Mouse (Mus musculus): Measurements from ENCODE around the gene Col19a1. TPM values are rescaled to one million over a fixed set of nuclear protein-coding genes. Genes with fewer than 3 reads are reported as not detected.

Gene Col19a1
- polyA plus RNA-seq, 1 experiment from 2014 or later: 0.05 TPM

DNA sequence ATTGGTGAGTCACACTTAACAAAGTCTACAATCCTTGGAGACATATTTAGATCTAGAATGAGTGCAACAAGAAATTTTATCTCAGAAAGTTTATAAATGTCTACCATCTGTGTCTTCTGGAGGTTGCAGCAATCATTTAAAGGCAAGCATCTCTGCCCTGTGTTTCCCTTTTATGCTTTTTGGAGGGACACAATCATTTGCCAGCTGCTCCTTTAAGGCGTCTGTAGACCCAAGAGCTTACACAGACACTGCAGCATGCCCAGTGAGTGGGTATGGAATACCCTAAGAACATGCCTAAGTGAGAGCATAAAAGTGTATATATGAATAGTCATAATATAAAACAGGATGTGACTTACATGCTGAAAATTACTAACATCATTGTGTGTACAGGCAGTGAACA is 357.7 kb downstream of the Col19a1 start:
- H3K36me3 ChIP-seq (ENCODE audit: control insufficient read depth, insufficient read depth, low read length): no peaks in the 10 kb centered on the region
- no peak overlapping the region for H3K4me2 ChIP-seq
- DNase-seq (ENCODE audit: low spot score, missing footprints) (no peak), ATAC-seq (ENCODE audit: low FRiP score) (no peak)
- no peak overlapping the region for H3K9ac ChIP-seq (ENCODE audit: low read length)
- peaks cover 4% of the 10 kb centered on the region; the same call in 1 of the 2 replicates for H3K4me1 ChIP-seq (ENCODE audit: control insufficient read depth, insufficient read depth, low read length)
- H3K9me3 ChIP-seq (ENCODE audit: control insufficient read depth, low read length): no peaks in the 10 kb centered on the region
- WGBS: 88% methylated on average over 1 of the region's 1 CpGs
- H3K4me3 ChIP-seq (ENCODE audit: low read depth, low read length): no peak overlapping the region
- no peaks in the 10 kb centered on the region for H3K27me3 ChIP-seq (ENCODE audit: control insufficient read depth, insufficient read depth, low read length)
- H3K27ac ChIP-seq (ENCODE audit: low read depth, low read length): no peak overlapping the region

DNA sequence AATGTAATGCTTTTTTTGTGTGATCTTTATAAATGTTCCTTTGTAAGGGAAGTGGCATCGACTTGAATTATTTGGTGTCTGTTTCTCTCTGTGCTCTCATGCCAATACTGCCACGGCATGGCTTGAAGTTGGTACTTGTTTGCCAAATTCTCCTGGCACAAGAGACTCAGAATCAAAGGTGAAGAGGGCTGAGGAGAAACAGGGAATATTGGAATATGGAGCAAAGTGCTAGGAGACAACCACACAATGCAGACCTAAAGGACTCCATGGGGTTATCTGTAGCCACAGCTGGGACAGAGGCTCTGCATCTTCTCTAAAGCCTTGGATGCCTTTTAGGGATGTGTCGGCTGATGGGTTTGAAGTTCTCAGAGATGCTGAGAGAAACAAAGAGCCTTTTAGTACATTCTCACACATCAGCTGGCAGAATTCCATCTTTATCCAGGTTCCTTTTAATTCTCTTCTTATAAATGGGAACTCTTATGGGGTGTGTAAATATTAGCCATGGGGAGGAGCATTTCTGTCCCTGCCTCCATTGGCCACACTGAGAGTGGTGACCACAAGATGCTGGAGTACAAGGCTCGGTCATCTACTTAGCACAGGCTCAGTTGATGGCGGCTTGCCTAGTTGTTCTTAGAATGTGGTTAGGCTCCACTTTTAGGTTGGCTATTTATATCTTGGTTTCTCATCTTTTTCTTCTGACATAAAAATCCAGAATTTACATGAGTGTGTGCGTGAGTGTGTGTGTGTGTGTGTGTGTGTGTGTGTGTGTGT is 360.1 kb downstream of the Col19a1 start:
- Histone ChIP-seq H3K36me3 (ENCODE audit: control insufficient read depth, insufficient read depth, low read length) (no peaks in the 10 kb centered on the region), H3K9ac (ENCODE audit: low read length) (no peak overlapping the region), H3K4me2 (no peak overlapping the region), H3K4me1 (ENCODE audit: control insufficient read depth, insufficient read depth, low read length) (peaks cover 4% of the 10 kb centered on the region; the same call in 1 of the 2 replicates), H3K4me3 (ENCODE audit: low read depth, low read length) (no peak overlapping the region), H3K9me3 (ENCODE audit: control insufficient read depth, low read length) (no peaks in the 10 kb centered on the region), H3K27me3 (ENCODE audit: control insufficient read depth, insufficient read depth, low read length) (no peaks in the 10 kb centered on the region), H3K27ac (ENCODE audit: low read depth, low read length) (no peak overlapping the region)
- ATAC-seq (ENCODE audit: low FRiP score): no peak
- WGBS: 86% methylated on average over 6 of the region's 6 CpGs
- DNase-seq (ENCODE audit: low spot score, missing footprints): no peak

DNA sequence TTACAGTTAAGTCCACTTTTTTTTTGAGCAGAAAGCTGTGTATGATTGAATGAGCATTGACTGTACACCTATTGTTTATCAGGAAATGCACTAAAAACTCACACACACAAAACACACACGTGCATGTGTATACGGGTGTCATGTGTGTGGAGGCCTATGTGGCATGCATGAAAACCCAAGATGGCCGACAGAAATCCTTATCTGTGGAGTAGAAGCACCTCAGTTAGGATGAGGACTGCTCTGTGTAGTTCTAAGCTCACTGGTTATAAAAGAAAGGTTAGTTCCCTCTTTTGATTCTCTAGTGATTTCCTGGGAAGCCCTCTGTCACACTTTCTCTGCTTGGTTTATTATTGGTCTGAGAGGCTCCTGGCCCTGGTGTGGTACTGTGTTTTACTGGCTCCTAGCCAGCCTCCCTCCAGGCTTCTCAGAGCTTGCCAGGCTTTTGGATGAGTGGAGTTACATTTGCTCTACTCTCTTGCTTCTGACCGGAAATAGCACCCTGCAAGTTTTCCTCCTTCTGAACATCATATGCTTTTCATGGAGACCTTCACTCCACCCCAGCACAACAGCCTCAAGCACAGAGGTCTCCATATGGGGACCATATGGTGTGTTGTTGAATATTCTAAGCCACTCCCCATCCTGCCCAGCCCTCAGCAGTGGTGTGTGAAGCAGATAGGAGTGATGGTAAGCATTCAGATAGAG is 361.3 kb downstream of the Col19a1 start:
- no peak for ATAC-seq (ENCODE audit: low FRiP score)
- no peak overlapping the region for H3K4me3 ChIP-seq (ENCODE audit: low read depth, low read length)
- WGBS: 84% methylated on average over 4 of the region's 4 CpGs
- no peaks in the 10 kb centered on the region for H3K27me3 ChIP-seq (ENCODE audit: control insufficient read depth, insufficient read depth, low read length)
- H3K36me3 ChIP-seq (ENCODE audit: control insufficient read depth, insufficient read depth, low read length): no peaks in the 10 kb centered on the region
- no peak overlapping the region for H3K9ac ChIP-seq (ENCODE audit: low read length)
- H3K9me3 ChIP-seq (ENCODE audit: control insufficient read depth, low read length): no peaks in the 10 kb centered on the region
- no peak overlapping the region for H3K4me2 ChIP-seq
- H3K4me1 ChIP-seq (ENCODE audit: control insufficient read depth, insufficient read depth, low read length): no peaks in the 10 kb centered on the region
- no peak overlapping the region for H3K27ac ChIP-seq (ENCODE audit: low read depth, low read length)
- DNase-seq (ENCODE audit: low spot score, missing footprints): no peak

- H3K36me3 ChIP-seq (ENCODE audit: control insufficient read depth, insufficient read depth, low read length): no peaks in the 10 kb centered on the region
- no peaks in the 10 kb centered on the region for H3K9me3 ChIP-seq (ENCODE audit: control insufficient read depth, low read length)
- WGBS: 78% methylated on average over 8 of the region's 8 CpGs
- no peak overlapping the region for H3K9ac ChIP-seq (ENCODE audit: low read length)
- no peaks in the 10 kb centered on the region for H3K4me1 ChIP-seq (ENCODE audit: control insufficient read depth, insufficient read depth, low read length)
- H3K27ac ChIP-seq (ENCODE audit: low read depth, low read length): no peak overlapping the region
- no peak overlapping the region for H3K4me2 ChIP-seq
- ATAC-seq (ENCODE audit: low FRiP score): no peak
- H3K27me3 ChIP-seq (ENCODE audit: control insufficient read depth, insufficient read depth, low read length): no peaks in the 10 kb centered on the region
- H3K4me3 ChIP-seq (ENCODE audit: low read depth, low read length): no peak overlapping the region
- DNase-seq (ENCODE audit: low spot score, missing footprints): no peak
Observed at GRCm38 (mm10) chr1:24222981-24223612, 364.2 kb downstream of the Col19a1 start.

GRCm38 (mm10) chr1:24222231-24222630 is 365.0 kb downstream of the Col19a1 start:
- 87% methylated on average over 2 of the region's 2 CpGs for WGBS
- H3K27me3 ChIP-seq (ENCODE audit: control insufficient read depth, insufficient read depth, low read length): no peaks in the 10 kb centered on the region
- no peak overlapping the region for H3K4me3 ChIP-seq (ENCODE audit: low read depth, low read length)
- no peaks in the 10 kb centered on the region for H3K4me1 ChIP-seq (ENCODE audit: control insufficient read depth, insufficient read depth, low read length)
- no peak overlapping the region for H3K9ac ChIP-seq (ENCODE audit: low read length)
- ATAC-seq (ENCODE audit: low FRiP score): no peak
- H3K27ac ChIP-seq (ENCODE audit: low read depth, low read length): no peak overlapping the region
- no peaks in the 10 kb centered on the region for H3K36me3 ChIP-seq (ENCODE audit: control insufficient read depth, insufficient read depth, low read length)
- no peak overlapping the region for H3K4me2 ChIP-seq
- DNase-seq (ENCODE audit: low spot score, missing footprints): no peak
- no peaks in the 10 kb centered on the region for H3K9me3 ChIP-seq (ENCODE audit: control insufficient read depth, low read length)

DNA sequence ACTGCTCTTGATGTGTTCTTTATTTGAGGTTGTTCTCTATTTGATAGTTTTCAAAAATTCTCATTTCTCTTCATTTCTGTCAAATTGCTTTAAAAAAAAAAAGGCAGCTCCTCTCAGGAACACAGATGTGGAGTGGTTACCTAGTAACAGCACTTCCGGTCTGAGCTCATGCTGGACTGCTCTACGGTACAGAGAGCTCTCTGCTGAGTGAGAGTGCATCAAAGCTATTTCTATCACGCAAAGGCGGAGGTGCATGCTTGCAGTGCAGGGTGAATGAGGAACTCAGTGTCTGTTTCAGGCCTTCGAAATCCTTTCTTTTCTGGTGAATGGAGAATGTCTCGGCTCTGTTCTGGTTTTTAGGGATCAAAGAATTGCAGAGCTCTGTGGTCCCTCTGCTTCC is 368.2 kb downstream of the Col19a1 start:
- Histone ChIP-seq H3K4me1 (ENCODE audit: control insufficient read depth, insufficient read depth, low read length) (no peaks in the 10 kb centered on the region), H3K27me3 (ENCODE audit: control insufficient read depth, insufficient read depth, low read length) (no peaks in the 10 kb centered on the region), H3K9me3 (ENCODE audit: control insufficient read depth, low read length) (no peaks in the 10 kb centered on the region), H3K27ac (ENCODE audit: low read depth, low read length) (no peak overlapping the region), H3K4me2 (no peak overlapping the region), H3K9ac (ENCODE audit: low read length) (no peak overlapping the region), H3K4me3 (ENCODE audit: low read depth, low read length) (no peak overlapping the region), H3K36me3 (ENCODE audit: control insufficient read depth, insufficient read depth, low read length) (no peaks in the 10 kb centered on the region)
- 32% methylated on average over 6 of the region's 6 CpGs for WGBS
- ATAC-seq (ENCODE audit: low FRiP score) (no peak), DNase-seq (ENCODE audit: low spot score, missing footprints) (no peak)

Other genes with a start within 250 kb of the Col19a1 start
- 29.0 and 30.6 TPM in 2 replicates for gene Lmbrd1, start 91.2 kb upstream of the Col19a1 start, polyA plus RNA-seq (2014; fragmentation: Nextera tagmentation; extraction: Ambion mirVana)

Measured in midbrain, embryonic 11.5 days (tissue).